Mouse (Mus musculus): ENCODE results near the gene Klhl18.
"Not testable (repeated sequence)": the region's sequence is repeated elsewhere in the genome, so short reads cannot be mapped to it uniquely, and the experiment has no call there.

Klhl18 gene

GRCm38 (mm10) chr9:110419511-110420112 is 56.9 kb downstream of the Klhl18 start, which contains the start of gene Ngp:
Gene Ngp (plus strand): TSS chr9:110419747.
- DNase-seq = no peak

DNA sequence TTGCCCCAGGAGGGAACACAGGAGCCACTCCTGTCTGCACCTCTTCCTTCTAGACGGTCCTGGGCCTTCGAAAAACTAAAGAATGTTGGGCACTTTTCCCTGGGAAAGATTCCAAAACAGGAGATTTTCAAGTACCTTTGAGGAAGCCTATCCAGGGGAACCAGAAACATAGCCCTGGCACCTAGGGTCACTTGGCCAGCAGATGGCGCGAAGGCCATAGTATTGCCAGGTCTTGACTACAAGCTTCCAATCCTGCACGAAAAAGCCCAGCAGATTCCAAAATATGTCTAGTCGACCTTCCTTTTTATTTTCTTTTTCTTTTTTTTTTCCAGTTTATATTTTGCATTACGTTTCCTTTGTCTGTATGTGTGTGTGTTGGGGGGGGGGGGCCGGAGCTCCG is 62.7 kb downstream of the Klhl18 start:
- DNase-seq = peak; percentile 47

- DNase-seq = no peak
These were observed 63.6 kb downstream of the Klhl18 start for GRCm38 (mm10) chr9:110412926-110413325.

GRCm38 (mm10) chr9:110410908-110411887 is 65.3 kb downstream of the Klhl18 start:
- DNase-seq = peak; percentile 72 to 76

DNA sequence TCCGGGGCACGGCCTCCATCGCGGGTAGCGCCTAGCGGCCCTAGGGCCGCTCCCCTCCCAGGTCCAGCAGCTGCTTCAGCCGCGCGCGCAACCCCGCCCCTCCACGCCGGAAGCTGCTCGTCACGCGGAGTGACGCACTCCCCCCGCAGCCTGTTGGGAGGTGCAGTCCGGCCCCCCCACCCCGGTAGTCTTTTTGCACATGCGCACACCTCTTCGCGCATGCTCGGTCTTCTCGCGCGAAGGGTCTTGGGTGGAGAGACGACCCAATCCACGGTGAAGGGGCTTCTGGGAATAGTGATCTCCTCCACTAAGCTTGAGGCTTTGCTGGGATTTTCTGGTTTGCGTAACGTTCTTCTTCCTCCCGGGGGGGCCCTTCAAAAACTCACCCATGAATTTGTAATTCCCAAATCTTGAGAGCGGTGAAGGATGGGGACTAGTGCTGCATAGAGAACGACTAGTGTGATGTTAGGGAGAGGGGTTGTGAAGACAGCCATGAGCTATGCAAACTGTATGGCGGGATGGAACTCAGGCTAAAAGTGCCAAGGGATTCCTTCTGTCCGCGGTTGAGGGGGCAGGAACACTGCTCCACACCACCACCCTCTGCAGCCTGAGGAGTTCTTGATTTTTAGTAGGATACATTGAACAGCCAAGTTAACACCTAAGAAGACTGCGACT is 68.3 kb downstream of the Klhl18 start, which contains the start of gene Ptpn23:
TSS of gene Ptpn23 (minus strand) at position 115 of the 675 bp plus-strand sequence.
- DNase-seq = peak; percentile 92 to 96

- DNase-seq = no peak
These were observed 69.0 kb downstream of the Klhl18 start for GRCm38 (mm10) chr9:110407311-110408098.

GRCm38 (mm10) chr9:110403240-110403639 is 73.3 kb downstream of the Klhl18 start:
- not testable (repeated sequence) for DNase-seq

- DNase-seq = no peak
These were observed 73.8 kb downstream of the Klhl18 start for GRCm38 (mm10) chr9:110402731-110403130.

DNA sequence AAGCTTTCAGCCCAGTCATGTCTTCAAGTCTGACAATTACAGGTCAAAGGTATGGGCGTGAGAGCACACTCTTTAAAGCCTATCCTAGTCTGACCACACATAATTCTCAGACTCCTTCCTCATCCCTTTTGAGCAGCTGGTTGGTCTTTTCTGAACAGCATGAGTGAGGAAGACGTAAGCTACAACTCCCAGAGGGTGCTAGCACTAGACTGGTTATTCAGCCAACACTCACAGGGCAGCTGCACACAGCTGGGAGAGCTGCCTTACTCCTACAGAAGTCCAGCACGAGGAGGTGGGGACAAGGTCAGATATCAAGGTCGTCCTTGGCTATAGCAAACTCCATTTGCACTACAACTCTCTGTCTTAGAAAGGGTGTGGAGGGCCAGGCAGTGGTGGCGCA is 75.8 kb downstream of the Klhl18 start:
- no peak for DNase-seq

GRCm38 (mm10) chr9:110393295-110393694 is 83.2 kb downstream of the Klhl18 start:
- no peak for DNase-seq

DNA sequence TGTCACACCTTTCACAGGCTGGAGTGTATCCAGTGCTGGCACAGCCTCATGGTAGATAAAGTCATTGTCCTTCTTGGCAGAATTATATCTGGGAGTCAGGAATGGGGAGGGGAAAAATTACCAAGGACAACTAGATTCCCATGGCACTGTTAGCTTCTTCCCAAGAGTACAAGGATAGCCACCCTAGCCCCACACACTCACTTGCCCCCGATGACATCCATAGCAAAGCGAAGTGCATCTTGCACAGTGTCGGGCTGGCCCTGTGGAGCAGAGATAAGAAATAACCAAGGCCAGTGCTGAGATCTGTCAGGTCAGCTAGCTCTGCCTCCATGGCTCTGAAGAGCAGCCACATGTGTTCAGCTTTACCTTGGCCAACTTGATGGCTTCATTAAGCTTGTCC is 85.7 kb downstream of the Klhl18 start:
- DNase-seq = no peak

GRCm38 (mm10) chr9:110388011-110388410 is 88.5 kb downstream of the Klhl18 start:
- no peak for DNase-seq

GRCm38 (mm10) chr9:110384369-110384929 is 92.0 kb downstream of the Klhl18 start:
- no peak for DNase-seq

GRCm38 (mm10) chr9:110381292-110381691 is 95.2 kb downstream of the Klhl18 start:
- no peak for DNase-seq

GRCm38 (mm10) chr9:110380662-110381061 is 95.8 kb downstream of the Klhl18 start:
- DNase-seq = no peak

DNA sequence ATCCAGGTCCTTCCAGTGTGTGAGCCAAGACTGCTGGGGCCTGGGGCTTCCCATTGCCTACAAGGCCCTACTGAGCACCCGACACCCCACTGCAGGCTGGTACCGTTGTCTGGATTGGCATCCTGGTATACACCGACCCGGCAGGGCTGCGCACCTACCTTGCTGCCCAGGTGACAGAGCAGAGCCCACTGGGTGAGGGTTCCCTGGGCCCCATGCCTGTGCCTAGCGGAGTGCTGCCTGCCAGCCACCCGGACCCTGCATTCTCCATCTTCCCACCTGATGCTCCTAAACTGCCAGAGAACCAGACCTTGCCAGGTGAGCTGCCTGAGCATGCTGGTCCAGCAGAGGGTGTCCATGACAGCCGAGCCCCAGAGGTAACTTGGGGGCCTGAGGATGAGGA is 97.1 kb downstream of the Klhl18 start:
- no peak for DNase-seq

DNA sequence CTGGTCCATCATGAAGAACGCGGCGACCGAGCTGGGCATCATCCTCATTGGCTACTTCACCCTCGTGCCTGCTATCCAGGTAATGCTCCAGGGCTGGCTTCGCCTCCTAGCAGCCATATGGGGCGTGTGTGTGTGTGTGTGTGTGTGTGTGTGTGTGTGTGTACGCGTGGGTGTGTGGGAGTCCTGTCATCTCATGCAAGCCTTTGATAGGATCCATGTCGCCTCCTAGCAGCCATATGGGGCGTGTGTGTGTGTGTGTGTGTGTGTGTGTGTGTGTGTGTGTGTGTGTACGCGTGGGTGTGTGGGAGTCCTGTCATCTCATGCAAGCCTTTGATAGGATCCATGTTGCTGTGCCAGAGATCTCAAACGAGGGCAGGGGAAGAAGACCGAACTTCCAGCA is 98.8 kb downstream of the Klhl18 start:
- not testable (repeated sequence) for DNase-seq

All from cerebellum, postnatal 36 days (tissue).